Mouse (Mus musculus): ENCODE results near the gene Prn.

- TF ChIP-seq CTCF (IDR thresholded peaks at IDR 0.05; ENCODE audit: extremely low read depth, insufficient read depth, low read length) (no peak), POLR2A (IDR thresholded peaks at IDR 0.05; ENCODE audit: extremely low read depth, insufficient read depth, low read length) (no peak)
Observed at GRCm38 (mm10) chr2:131944370-131944769, 34.6 kb downstream of the Prn start.
